Mouse (Mus musculus) liver, postnatal 0 days (tissue): ENCODE data around the gene Mbip. TPM values are rescaled to one million over a fixed set of nuclear protein-coding genes. Genes with fewer than 3 reads are reported as not detected.

Experiments
- ATAC-seq: fragments of 200-750 bp; cut with Nextera tagmentation; 2 replicates; pipeline ENCODE4 v1.8.0; 2017; ENCODE audit warnings: mild to moderate bottlenecking, moderate library complexity
- DNase-seq: peaks from one replicate; pipeline ENCODE4 v3.0.0-alpha.2; 2016
- H3K27ac ChIP-seq: fragments of 300-500 bp; sonication (generic); 2 replicates; pipeline ENCODE4 v1.5.1; 2014; ENCODE audit warnings: antibody characterized with exemption, moderate library complexity, mild to moderate bottlenecking, low read depth
- H3K27me3 ChIP-seq: fragments of 300-500 bp; sonication (generic); 2 replicates; pipeline ENCODE4 v1.6.1; 2014; ENCODE audit warnings: low read length, control low read depth, mixed read lengths; ENCODE audit not compliant: insufficient read depth
- H3K36me3 ChIP-seq: fragments of 300-500 bp; sonication (generic); replicated peaks from 2 replicates; pipeline ENCODE4 v1.6.1; 2014; ENCODE audit warnings: mild to moderate bottlenecking, control low read depth, low read length, moderate library complexity, mixed read lengths; ENCODE audit not compliant: insufficient read depth
- H3K4me1 ChIP-seq: fragments of 300-500 bp; sonication (generic); 2 replicates; pipeline ENCODE4 v1.6.1; 2014; ENCODE audit warnings: antibody characterized with exemption, mild to moderate bottlenecking, control low read depth; ENCODE audit not compliant: insufficient read depth
- H3K4me2 ChIP-seq: fragments of 300-500 bp; sonication (generic); 2 replicates; pipeline ENCODE4 v1.6.1; 2014; ENCODE audit warnings: low read depth, mild to moderate bottlenecking, low read length, moderate library complexity, mixed read lengths
- H3K4me3 ChIP-seq: fragments of 300-500 bp; sonication (generic); 2 replicates; pipeline ENCODE4 v1.5.1; 2014; ENCODE audit warnings: low read depth, low read length
- H3K9ac ChIP-seq: fragments of 300-500 bp; sonication (generic); replicated peaks from 2 replicates; pipeline ENCODE4 v1.6.1; 2014; ENCODE audit warnings: mild to moderate bottlenecking, moderate library complexity
- H3K9me3 ChIP-seq: fragments of 300-500 bp; sonication (generic); 2 replicates; pipeline ENCODE4 v1.6.1; 2016; ENCODE audit warnings: mild to moderate bottlenecking, control low read depth, low read length, mixed read lengths
- CTCF ChIP-seq: sonication (generic); IDR thresholded peaks from 2 replicates; pipeline ENCODE4 v1.5.1; 2016; ENCODE audit warnings: antibody characterized with exemption, low read depth
- EP300 ChIP-seq: IDR thresholded peaks from 2 replicates; pipeline ENCODE4 v1.6.1; 2016; ENCODE audit warnings: antibody characterized with exemption, low read depth, mild to moderate bottlenecking
- WGBS: fragments of 180-500 bp; shearing (Covaris S2); extraction: QIAGEN DNeasy Blood & Tissue Kit; methylation state at CpG from one replicate; pipeline ENCODE4 v1.1.7; 2014; ENCODE audit not compliant: insufficient replicate concordance; 5-methylcytosine and 5-hydroxymethylcytosine counted together
- polyA plus RNA-seq: library from polyadenylated mRNA; unstranded; fragments of >200 nt; fragmentation: Nextera tagmentation; extraction: Ambion mirVana; gene quantifications from 2 replicates; pipeline ENCODE4 v1.2.1, GENCODE M21; 2015

Gene Mbip
- polyA plus RNA-seq, 1 experiment from 2014 or later, result 7.7 TPM

DNA sequence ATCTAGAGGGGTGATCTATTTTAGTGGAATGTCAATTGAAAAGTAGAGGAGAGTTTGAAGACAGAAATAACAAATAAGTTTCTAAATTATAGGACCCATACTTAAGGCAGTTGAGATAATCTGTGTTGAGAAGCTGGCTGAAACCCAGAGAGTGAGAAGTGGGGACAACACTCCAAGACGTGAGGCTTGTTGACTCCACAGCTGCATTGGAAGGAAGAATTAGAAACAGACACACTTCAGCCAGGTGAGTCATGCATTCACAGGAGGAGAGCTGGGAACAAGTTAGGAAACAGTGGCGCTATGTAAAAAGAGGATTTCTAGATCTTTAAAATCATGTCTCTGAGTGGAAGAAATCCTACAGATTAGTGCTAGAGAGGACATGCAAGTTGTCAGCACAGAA is 12.2 kb downstream of the Mbip start:
- ATAC-seq (no peak), DNase-seq (no peak)
- TF ChIP-seq CTCF (no peak), EP300 (no peak)
- Histone ChIP-seq H3K9me3 (no peaks in the 10 kb centered on the region), H3K4me2 (no peak overlapping the region), H3K36me3 (peaks cover 48% of the 10 kb centered on the region), H3K4me3 (no peak overlapping the region), H3K4me1 (no peaks in the 10 kb centered on the region), H3K27me3 (no peaks in the 10 kb centered on the region), H3K9ac (no peak overlapping the region), H3K27ac (no peak overlapping the region)
- WGBS, result 82% methylated on average over 2 of the region's 2 CpGs

DNA sequence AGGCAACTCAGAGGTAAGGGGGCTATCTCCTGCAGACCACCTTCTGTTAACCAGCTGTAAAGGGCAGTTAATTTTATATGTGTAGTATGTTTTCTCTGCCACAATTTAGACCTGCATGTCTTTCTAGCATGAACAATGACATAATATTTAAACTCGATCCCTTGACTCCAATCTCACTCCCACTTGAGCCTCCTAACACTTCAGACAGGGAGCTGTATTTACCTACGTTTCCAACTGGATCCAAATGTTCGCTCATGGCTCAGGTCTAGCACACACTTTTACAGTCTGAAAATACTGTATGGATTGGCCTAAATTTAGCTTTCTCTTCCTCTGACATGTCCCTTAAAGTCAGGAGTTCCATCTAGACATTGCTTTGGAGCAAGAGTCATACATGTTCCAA is 13.2 kb downstream of the Mbip start:
- H3K27me3 ChIP-seq, result no peaks in the 10 kb centered on the region
- TF ChIP-seq EP300 (no peak), CTCF (no peak)
- no peak for ATAC-seq
- H3K36me3 ChIP-seq, result peaks cover 53% of the 10 kb centered on the region
- H3K4me1 ChIP-seq, result no peaks in the 10 kb centered on the region
- no peak overlapping the region for H3K27ac ChIP-seq
- no peak overlapping the region for H3K9ac ChIP-seq
- no peak overlapping the region for H3K4me3 ChIP-seq
- no peaks in the 10 kb centered on the region for H3K9me3 ChIP-seq
- WGBS, result 83% methylated on average over 3 of the region's 3 CpGs
- DNase-seq, result no peak
- no peak overlapping the region for H3K4me2 ChIP-seq

DNA sequence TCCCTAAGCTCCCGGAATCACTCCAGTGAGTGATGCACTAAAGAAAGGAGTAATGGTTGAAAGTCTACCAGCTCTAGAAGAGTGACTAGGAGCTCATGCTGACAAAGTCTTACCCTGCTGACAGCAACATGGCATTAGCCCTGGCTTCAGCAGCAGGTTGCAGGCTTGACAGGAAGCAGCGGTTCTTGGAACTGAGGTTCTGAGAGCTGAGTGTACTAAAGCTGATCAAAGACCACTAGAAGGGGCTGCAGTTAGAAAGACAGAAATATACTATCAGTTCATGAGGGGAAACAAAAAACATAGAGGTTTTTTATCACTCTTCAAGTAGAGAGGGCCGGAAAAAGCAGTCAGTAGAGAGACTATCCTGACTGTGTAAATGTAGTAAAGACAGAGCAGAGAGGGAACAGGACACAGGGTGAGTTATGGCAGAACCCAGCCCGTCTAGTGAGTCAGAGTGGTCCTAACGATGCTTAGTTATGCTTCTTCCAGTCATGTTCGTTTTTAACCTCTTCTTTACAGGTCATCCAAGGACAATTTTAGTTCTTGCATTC is 18.2 kb downstream of the Mbip start:
- H3K4me1 ChIP-seq, result no peaks in the 10 kb centered on the region
- ATAC-seq (no peak), DNase-seq (no peak)
- H3K4me3 ChIP-seq, result no peak overlapping the region
- no peaks in the 10 kb centered on the region for H3K27me3 ChIP-seq
- H3K27ac ChIP-seq, result no peak overlapping the region
- H3K9ac ChIP-seq, result no peak overlapping the region
- H3K36me3 ChIP-seq, result peaks cover 24% of the 10 kb centered on the region
- H3K9me3 ChIP-seq, result no peaks in the 10 kb centered on the region
- WGBS, result 86% methylated on average over 6 of the region's 6 CpGs
- no peak for TF ChIP-seq EP300
- TF ChIP-seq CTCF, result no peak
- no peak overlapping the region for H3K4me2 ChIP-seq

DNA sequence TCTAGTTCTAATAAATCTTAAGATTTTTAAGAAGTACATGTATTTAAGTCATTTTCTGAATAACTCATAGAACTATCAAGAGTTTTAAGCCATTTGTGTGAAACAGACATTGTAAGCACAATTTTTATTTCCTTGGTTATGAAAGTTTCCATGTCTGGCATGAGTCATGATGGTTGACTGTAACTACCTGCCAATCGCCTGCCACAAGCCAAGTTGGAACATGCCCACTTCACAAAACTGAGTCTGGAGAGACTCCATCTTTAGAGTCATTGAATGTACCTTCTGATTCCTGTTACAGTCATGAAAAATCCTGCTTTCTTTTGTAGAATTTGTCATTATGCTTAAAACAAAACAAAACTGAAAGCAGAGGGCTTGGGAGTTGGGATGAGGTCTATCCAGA is 19.8 kb downstream of the Mbip start:
- no peak for ATAC-seq
- Histone ChIP-seq H3K9me3 (no peaks in the 10 kb centered on the region), H3K4me2 (no peak overlapping the region), H3K9ac (no peak overlapping the region), H3K4me1 (no peaks in the 10 kb centered on the region), H3K36me3 (peaks cover 22% of the 10 kb centered on the region), H3K27me3 (no peaks in the 10 kb centered on the region), H3K27ac (no peak overlapping the region), H3K4me3 (no peak overlapping the region)
- 84% methylated on average over 1 of the region's 1 CpGs for WGBS
- TF ChIP-seq CTCF (no peak), EP300 (no peak)
- DNase-seq, result no peak

DNA sequence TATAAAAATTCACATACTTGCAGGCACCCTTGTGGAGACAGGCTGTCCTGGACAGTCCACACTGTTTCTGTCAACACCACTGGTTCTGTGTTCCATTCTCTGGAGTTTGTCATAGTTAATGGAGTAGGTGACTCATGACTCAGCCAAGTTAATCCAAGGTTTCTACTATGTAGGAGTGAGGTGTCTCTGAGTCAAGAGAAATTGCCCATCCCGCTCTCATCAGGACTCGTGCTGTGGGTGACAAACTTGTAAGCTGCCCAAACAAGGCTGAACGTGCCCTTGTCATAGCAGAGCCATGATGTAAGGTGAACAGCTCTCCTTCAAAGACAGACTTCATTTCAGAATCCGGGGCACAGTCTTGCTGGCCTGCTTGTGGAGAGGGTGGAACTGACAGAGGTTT is 26.8 kb downstream of the Mbip start:
- Histone ChIP-seq H3K27me3 (no peaks in the 10 kb centered on the region), H3K4me3 (no peak overlapping the region), H3K4me2 (no peak overlapping the region), H3K36me3 (no peaks in the 10 kb centered on the region), H3K4me1 (no peaks in the 10 kb centered on the region), H3K9ac (no peak overlapping the region), H3K9me3 (no peaks in the 10 kb centered on the region), H3K27ac (no peak overlapping the region)
- TF ChIP-seq CTCF, result no peak
- no peak for TF ChIP-seq EP300
- 82% methylated on average over 4 of the region's 4 CpGs for WGBS
- no peak for DNase-seq
- no peak for ATAC-seq

DNA sequence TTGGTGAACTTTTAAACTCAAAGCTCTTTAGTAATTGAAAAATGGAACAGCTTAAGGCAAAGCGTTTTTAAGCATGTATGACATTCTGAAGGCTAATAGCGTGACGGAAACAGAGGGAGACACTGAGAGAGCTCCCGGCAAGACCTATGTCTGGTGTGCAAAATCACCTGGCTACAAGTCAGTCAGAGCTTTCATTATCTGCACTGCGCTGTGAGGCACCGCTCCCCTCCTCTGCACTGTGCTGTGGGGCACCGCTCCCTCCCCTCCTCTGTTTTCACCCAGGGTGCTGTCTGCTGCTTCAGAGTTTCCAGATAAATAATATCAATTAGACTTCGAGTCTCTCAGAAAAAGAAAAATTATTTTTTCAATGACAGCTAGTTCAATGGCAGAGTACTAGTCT is 27.6 kb downstream of the Mbip start:
- Histone ChIP-seq H3K9me3 (no peaks in the 10 kb centered on the region), H3K4me1 (no peaks in the 10 kb centered on the region), H3K27ac (no peak overlapping the region), H3K36me3 (no peaks in the 10 kb centered on the region), H3K27me3 (no peaks in the 10 kb centered on the region), H3K4me3 (no peak overlapping the region), H3K9ac (no peak overlapping the region), H3K4me2 (no peak overlapping the region)
- TF ChIP-seq EP300 (no peak), CTCF (no peak)
- ATAC-seq (no peak), DNase-seq (no peak)
- 74% methylated on average over 8 of the region's 8 CpGs for WGBS

DNA sequence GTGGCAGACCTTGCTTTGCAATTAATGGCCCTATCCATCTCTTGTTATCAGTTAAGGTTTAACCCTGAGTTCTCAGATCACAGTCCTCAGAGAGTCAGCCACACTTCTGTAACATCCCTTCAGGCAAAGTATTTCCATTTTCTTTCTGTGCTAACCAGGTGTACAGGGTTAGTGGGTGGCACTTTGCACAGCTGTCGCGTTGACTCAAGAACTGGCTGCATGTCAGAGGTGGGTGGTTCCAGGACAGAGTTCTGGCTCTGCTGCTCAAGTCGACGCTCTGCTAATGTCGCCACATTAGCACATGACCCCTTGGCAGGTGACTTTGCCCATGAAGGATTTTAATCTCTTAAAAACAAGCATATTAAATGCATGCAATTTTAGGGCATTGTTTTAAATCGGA is 39.9 kb downstream of the Mbip start:
- H3K4me1 ChIP-seq, result no peaks in the 10 kb centered on the region; the same call in 1 of the 2 replicates
- H3K9ac ChIP-seq, result no peak overlapping the region
- ATAC-seq (no peak), DNase-seq (no peak)
- no peak overlapping the region for H3K4me2 ChIP-seq
- no peak overlapping the region for H3K4me3 ChIP-seq
- no peaks in the 10 kb centered on the region for H3K27me3 ChIP-seq
- H3K36me3 ChIP-seq, result no peaks in the 10 kb centered on the region
- WGBS, result 72% methylated on average over 6 of the region's 6 CpGs
- H3K27ac ChIP-seq, result no peak overlapping the region
- TF ChIP-seq EP300 (no peak), CTCF (no peak)
- H3K9me3 ChIP-seq, result no peaks in the 10 kb centered on the region
